Mouse (Mus musculus): ENCODE results near the gene Papss2. TPM values are rescaled to one million over a fixed set of nuclear protein-coding genes. Genes with fewer than 3 reads are reported as not detected.
A peak's percentile ranks its signal among the peaks of the same experiment; 100 is the strongest.

Gene Papss2
- polyA plus RNA-seq, 1 experiment from 2014 or later: 27.5 TPM

GRCm38 (mm10) chr19:32616646-32617045 is 21.1 kb downstream of the Papss2 start:
- H3K27me3 ChIP-seq (replicated peaks): no peaks in the 10 kb centered on the region
- no peaks in the 10 kb centered on the region for H3K9me3 ChIP-seq (replicated peaks)
- H3K4me1 ChIP-seq (replicated peaks): no peaks in the 10 kb centered on the region
- no peak overlapping the region for H3K4me3 ChIP-seq
- WGBS: 95% methylated on average over 7 of the region's 7 CpGs
- no peak for ATAC-seq (ENCODE audit: insufficient number of reproducible peaks, low FRiP score)
- H3K27ac ChIP-seq (ENCODE audit: poor library complexity, severe bottlenecking): no peak overlapping the region
- no peak overlapping the region for H3K4me2 ChIP-seq
- no peaks in the 10 kb centered on the region for H3K36me3 ChIP-seq
- H3K9ac ChIP-seq: no peak overlapping the region

- Histone ChIP-seq H3K36me3 (no peaks in the 10 kb centered on the region), H3K4me2 (no peak overlapping the region), H3K4me3 (no peak overlapping the region), H3K27ac (ENCODE audit: poor library complexity, severe bottlenecking) (no peak overlapping the region), H3K9ac (no peak overlapping the region), H3K4me1 (replicated peaks) (peaks cover 5% of the 10 kb centered on the region; the same call in 1 of the 2 replicates), H3K9me3 (replicated peaks) (no peaks in the 10 kb centered on the region), H3K27me3 (replicated peaks) (no peaks in the 10 kb centered on the region)
- no peak for ATAC-seq (ENCODE audit: insufficient number of reproducible peaks, low FRiP score)
- WGBS: 59% methylated on average over 2 of the region's 2 CpGs
These were observed 24.1 kb downstream of the Papss2 start for GRCm38 (mm10) chr19:32619739-32620138.

GRCm38 (mm10) chr19:32620859-32621445 is 25.4 kb downstream of the Papss2 start:
- no peak overlapping the region for H3K4me2 ChIP-seq
- no peaks in the 10 kb centered on the region for H3K27me3 ChIP-seq (replicated peaks)
- no peaks in the 10 kb centered on the region for H3K9me3 ChIP-seq (replicated peaks)
- no peak overlapping the region for H3K27ac ChIP-seq (ENCODE audit: poor library complexity, severe bottlenecking)
- H3K9ac ChIP-seq: no peak overlapping the region
- no peak overlapping the region for H3K4me3 ChIP-seq
- no peaks in the 10 kb centered on the region for H3K36me3 ChIP-seq
- ATAC-seq (ENCODE audit: insufficient number of reproducible peaks, low FRiP score): no peak
- WGBS: 87% methylated on average over 15 of the region's 15 CpGs
- peaks cover 5% of the 10 kb centered on the region; the same call in 1 of the 2 replicates for H3K4me1 ChIP-seq (replicated peaks)

- WGBS: 65% methylated on average over 3 of the region's 3 CpGs
- no peak overlapping the region for H3K4me2 ChIP-seq
- ATAC-seq (ENCODE audit: insufficient number of reproducible peaks, low FRiP score): no peak
These were observed 26.6 kb downstream of the Papss2 start for GRCm38 (mm10) chr19:32622142-32622541.

GRCm38 (mm10) chr19:32626768-32627331 is 31.3 kb downstream of the Papss2 start:
- no peak for ATAC-seq (ENCODE audit: insufficient number of reproducible peaks, low FRiP score)
- Histone ChIP-seq H3K4me2 (no peak overlapping the region), H3K4me3 (no peak overlapping the region), H3K4me1 (replicated peaks) (peaks cover 10% of the 10 kb centered on the region; the same call in 1 of the 2 replicates), H3K9me3 (replicated peaks) (no peaks in the 10 kb centered on the region), H3K9ac (no peak overlapping the region), H3K27me3 (replicated peaks) (no peaks in the 10 kb centered on the region), H3K27ac (ENCODE audit: poor library complexity, severe bottlenecking) (no peak overlapping the region), H3K36me3 (no peaks in the 10 kb centered on the region)
- WGBS: 60% methylated on average over 13 of the region's 13 CpGs

More at GRCm38 (mm10) chr19:32622142-32622541, 26.6 kb downstream of the Papss2 start:
- H3K4me1 ChIP-seq (replicated peaks): peaks cover 10% of the 10 kb centered on the region; the same call in 1 of the 2 replicates
- no peak overlapping the region for H3K9ac ChIP-seq
- H3K27me3 ChIP-seq (replicated peaks): no peaks in the 10 kb centered on the region
- H3K27ac ChIP-seq (ENCODE audit: poor library complexity, severe bottlenecking): no peak overlapping the region
- H3K9me3 ChIP-seq (replicated peaks): no peaks in the 10 kb centered on the region
- H3K4me3 ChIP-seq: no peak overlapping the region
- no peaks in the 10 kb centered on the region for H3K36me3 ChIP-seq

GRCm38 (mm10) chr19:32627631-32628030 is 32.0 kb downstream of the Papss2 start:
- no peak for ATAC-seq (ENCODE audit: insufficient number of reproducible peaks, low FRiP score)
- Histone ChIP-seq H3K27me3 (replicated peaks) (no peaks in the 10 kb centered on the region), H3K4me2 (no peak overlapping the region), H3K27ac (ENCODE audit: poor library complexity, severe bottlenecking) (no peak overlapping the region), H3K9ac (no peak overlapping the region), H3K4me1 (replicated peaks) (peaks cover 9% of the 10 kb centered on the region; the same call in 1 of the 2 replicates), H3K9me3 (replicated peaks) (no peaks in the 10 kb centered on the region), H3K4me3 (no peak overlapping the region), H3K36me3 (no peaks in the 10 kb centered on the region)
- WGBS: 74% methylated on average over 4 of the region's 4 CpGs

GRCm38 (mm10) chr19:32628572-32629132 is 33.1 kb downstream of the Papss2 start:
- Histone ChIP-seq H3K9ac (no peak overlapping the region), H3K4me3 (no peak overlapping the region), H3K9me3 (replicated peaks) (no peaks in the 10 kb centered on the region), H3K4me2 (no peak overlapping the region), H3K4me1 (replicated peaks) (peaks cover 6% of the 10 kb centered on the region; the same call in 1 of the 2 replicates), H3K36me3 (no peaks in the 10 kb centered on the region), H3K27me3 (replicated peaks) (no peaks in the 10 kb centered on the region), H3K27ac (ENCODE audit: poor library complexity, severe bottlenecking) (no peak overlapping the region)
- ATAC-seq (ENCODE audit: insufficient number of reproducible peaks, low FRiP score): no peak
- 80% methylated on average over 7 of the region's 7 CpGs for WGBS

GRCm38 (mm10) chr19:32634916-32635315 is 39.3 kb downstream of the Papss2 start:
- H3K27ac ChIP-seq (ENCODE audit: poor library complexity, severe bottlenecking): no peak overlapping the region
- H3K4me2 ChIP-seq: no peak overlapping the region
- H3K9me3 ChIP-seq (replicated peaks): no peaks in the 10 kb centered on the region
- peaks cover 5% of the 10 kb centered on the region; the same call in 1 of the 2 replicates for H3K36me3 ChIP-seq
- H3K9ac ChIP-seq: no peak overlapping the region
- H3K4me1 ChIP-seq (replicated peaks): peaks cover 19% of the 10 kb centered on the region
- 75% methylated on average over 8 of the region's 8 CpGs for WGBS
- no peak for ATAC-seq (ENCODE audit: insufficient number of reproducible peaks, low FRiP score)
- no peaks in the 10 kb centered on the region for H3K27me3 ChIP-seq (replicated peaks)
- H3K4me3 ChIP-seq: no peak overlapping the region

- 38% methylated on average over 16 of the region's 16 CpGs for WGBS
- Histone ChIP-seq H3K36me3 (peaks cover 7% of the 10 kb centered on the region; the same call in 1 of the 2 replicates), H3K4me1 (replicated peaks) (peaks cover 19% of the 10 kb centered on the region), H3K27me3 (replicated peaks) (no peaks in the 10 kb centered on the region), H3K27ac (ENCODE audit: poor library complexity, severe bottlenecking) (no peak overlapping the region), H3K4me2 (peak overlapping the region; percentile 55), H3K9ac (no peak overlapping the region; the same call in 1 of the 2 replicates), H3K9me3 (replicated peaks) (no peaks in the 10 kb centered on the region), H3K4me3 (peak overlapping the region; percentile 10)
- no peak for ATAC-seq (ENCODE audit: insufficient number of reproducible peaks, low FRiP score)
These were observed 42.0 kb downstream of the Papss2 start for GRCm38 (mm10) chr19:32637357-32638275.

- no peaks in the 10 kb centered on the region for H3K9me3 ChIP-seq (replicated peaks)
- H3K4me1 ChIP-seq (replicated peaks): peaks cover 19% of the 10 kb centered on the region
- ATAC-seq (ENCODE audit: insufficient number of reproducible peaks, low FRiP score): no peak
- H3K27me3 ChIP-seq (replicated peaks): no peaks in the 10 kb centered on the region
- peaks cover 14% of the 10 kb centered on the region for H3K36me3 ChIP-seq
- no peak overlapping the region for H3K27ac ChIP-seq (ENCODE audit: poor library complexity, severe bottlenecking)
- WGBS: 21% methylated on average over 13 of the region's 13 CpGs
- H3K4me3 ChIP-seq: no peak overlapping the region
- H3K9ac ChIP-seq: no peak overlapping the region; the same call in 1 of the 2 replicates
- peak overlapping the region; percentile 55 for H3K4me2 ChIP-seq
These were observed 42.8 kb downstream of the Papss2 start for GRCm38 (mm10) chr19:32638276-32638903.
